Mouse (Mus musculus) erythroid progenitor cell, adult 5-6 weeks (primary cell): ENCODE measurements around the gene Mesd. TPM values are rescaled to one million over a fixed set of nuclear protein-coding genes. Genes with fewer than 3 reads are reported as not detected.

Experiments used
- ATAC-seq: replicated peaks from 2 replicates; pipeline ENCODE4 v1.8.0; 2016; ENCODE audit warnings: moderate number of reproducible peaks, mild to moderate bottlenecking, moderate TSS enrichment, inconsistent platforms; ENCODE audit not compliant: poor library complexity, low FRiP score, severe bottlenecking
- total RNA-seq, 2 experiments: library from RNA; stranded (forward) in 1 of 2; stranded (reverse) in 1 of 2; fragments of 150-400 nt in 1 of 2; fragments of 186-747, 209-891 nt in 1 of 2; gene quantifications; 2 replicates each; pipeline versions ENCODE4 v1.2.3 to v1.2.4; 2015 to 2017; ENCODE audit warnings: low replicate concordance in 2 of 2

The Mesd gene
- total RNA-seq, 2 experiments from 2014 or later, result 25.2 to 33.7 TPM

DNA sequence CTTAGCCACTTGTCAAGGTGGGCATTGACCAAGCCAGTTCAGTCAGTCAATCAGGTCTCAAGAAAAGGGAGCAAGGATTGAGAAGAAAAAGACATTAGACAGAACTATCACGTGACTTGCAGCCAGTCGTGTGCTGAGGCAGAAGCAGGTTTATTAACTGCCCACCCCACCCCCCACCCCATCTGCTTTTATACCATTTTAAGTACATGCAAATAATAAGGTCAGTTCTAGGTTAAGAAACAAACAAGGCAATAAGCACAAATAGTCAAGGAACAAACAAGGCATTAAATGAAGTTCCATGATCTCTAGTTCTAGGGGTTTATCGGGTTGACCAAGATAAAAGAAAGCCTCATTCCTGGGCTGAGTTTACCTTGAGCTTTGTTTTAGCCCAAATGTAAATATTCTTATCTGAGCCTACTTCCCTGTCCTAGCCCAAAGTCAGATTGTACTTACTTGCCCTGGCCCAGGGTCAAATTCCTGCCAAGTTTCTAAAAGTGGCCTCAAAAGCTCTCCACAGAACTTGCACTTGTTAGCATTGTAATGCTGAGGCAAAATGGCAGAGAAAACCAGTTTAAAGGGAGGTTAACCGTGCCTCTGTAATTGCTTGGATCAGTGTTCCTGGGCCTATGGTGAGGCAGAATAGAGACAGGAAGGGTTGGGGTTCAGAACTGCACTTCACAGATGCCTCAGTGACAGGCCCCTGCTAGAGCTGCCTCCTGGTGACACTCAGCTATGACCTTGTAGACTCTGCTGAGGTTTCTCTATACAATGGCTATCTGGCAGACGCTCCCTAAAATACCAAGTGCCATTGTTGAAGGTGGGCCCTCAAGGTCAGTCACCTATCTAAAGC lies 18.3 kb downstream of the Mesd start:
- no peak for ATAC-seq

DNA sequence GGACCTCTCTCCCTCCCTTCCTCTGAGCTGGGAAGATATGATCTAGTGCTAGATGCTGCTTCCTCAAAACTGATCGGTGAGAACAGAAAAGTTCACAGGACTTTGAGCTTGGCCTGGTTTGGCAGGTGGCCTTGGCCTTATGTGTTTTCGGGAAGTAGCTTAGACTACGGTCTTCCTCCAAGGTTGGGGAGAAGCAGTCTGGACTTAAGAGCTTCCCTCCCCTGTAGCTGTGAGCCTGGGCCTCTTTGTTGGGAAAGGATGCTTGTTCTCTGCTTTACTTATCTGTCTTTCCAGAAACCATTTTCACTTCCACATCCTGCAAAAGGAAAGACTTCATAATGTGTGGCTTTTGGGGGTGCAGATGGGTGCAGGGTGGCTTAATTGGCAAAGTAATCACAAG lies 20.6 kb downstream of the Mesd start:
- no peak for ATAC-seq

DNA sequence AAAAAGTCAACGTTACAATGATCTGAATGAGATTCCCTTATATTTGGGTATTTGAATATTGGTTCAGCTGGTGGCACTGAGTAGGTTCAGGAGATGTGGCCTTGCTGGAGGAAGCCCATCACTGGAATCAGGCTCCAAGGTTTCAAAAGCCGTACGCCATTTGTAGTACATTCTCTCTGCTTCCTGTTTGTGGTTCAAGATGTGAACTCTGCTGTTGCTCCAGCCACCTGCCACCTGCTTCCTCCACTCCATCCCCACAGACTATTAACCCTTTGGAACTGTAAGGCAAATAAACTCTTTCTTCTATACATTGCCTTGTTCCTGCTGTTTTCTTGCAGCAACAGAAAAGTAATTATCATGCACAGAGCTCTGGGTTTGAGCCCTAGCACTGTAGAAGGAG lies 27.6 kb downstream of the Mesd start:
- no peak for ATAC-seq

DNA sequence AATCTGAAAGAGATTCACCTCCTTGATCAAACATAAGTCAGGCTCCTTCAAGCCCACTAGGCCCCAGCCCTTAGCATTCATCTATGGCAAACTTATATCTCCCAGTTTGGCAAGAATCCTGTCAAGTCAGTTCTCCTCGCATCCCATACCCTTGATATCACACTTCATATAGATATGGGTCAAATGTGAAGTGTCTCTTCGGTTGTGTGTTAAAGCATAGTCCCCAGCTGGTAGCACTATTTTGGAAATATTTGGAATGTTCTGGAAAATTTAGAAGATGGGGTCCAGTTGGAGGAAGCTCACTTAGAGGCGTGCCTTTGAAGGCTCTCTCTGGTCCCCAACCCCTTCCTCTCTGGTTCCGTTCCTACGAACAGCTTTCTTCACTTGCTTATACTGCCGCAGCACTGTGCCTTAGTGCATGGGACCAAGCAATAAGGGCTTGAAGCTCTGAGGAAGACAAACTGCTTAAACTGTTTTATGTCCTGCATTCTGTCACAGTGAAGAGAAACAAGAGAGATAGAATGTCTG lies 29.2 kb downstream of the Mesd start:
- ATAC-seq, result no peak

DNA sequence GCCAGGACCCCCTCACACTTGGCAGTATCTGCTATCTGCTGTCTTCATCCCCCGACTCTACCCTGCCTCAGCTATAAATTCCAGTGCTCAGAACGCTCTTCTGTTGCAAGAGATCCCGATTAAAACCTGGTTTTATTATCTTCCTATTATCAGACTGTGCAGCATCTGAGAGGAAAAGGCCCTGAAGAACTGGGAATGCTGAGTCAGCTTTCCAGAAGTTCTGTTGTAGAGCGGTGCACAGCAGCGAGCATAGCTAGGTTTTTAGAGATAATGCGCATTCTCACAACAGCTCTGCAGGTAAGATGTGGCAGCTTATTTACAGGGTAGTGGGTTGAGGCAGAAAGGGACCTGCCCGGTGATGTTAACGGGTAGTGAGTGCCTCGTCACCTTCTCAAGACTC lies 29.7 kb downstream of the Mesd start:
- 0 out of 2 replicates have a peak, but pooled peaks have one; percentile 25 for ATAC-seq

DNA sequence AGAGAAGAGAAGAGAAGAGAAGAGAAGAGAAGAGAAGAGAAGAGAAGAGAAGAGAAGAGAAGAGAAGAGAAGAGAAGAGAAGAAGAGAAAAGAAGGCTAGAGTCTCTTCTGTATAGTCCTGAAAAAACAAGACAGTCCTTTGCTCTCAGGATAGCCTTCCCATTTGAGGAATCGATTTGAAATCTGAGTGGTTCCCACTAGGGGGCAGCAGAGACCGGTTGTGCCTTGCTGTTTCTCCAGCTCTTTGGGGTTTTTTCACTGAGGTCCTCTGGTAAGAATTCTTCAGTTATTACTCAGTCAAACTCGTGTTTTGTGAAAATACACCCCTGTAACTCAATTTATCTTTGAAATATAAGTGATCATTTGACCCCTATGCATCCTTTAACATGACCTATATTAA lies 30.3 kb downstream of the Mesd start:
- peak; percentile 84 for ATAC-seq

DNA sequence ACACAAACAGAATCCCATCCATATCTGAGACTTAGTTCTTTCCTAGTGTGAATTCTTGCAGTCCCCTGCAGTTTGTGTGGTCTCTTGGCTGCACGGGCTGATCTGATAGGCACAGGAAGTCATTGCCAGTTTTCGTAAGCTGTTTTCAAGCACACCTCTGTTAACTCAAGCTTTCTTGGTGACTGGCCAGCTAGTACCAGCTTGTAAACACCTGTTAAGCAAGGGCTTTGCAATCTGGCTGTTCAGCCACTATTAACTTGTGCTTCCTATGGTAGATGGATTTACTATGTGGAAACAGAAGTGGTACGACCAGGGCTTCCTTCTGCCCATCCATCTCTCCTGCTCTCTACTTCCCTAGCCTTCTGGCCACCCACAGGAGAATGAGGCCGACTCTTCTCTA lies 36.0 kb downstream of the Mesd start:
- ATAC-seq, result no peak

DNA sequence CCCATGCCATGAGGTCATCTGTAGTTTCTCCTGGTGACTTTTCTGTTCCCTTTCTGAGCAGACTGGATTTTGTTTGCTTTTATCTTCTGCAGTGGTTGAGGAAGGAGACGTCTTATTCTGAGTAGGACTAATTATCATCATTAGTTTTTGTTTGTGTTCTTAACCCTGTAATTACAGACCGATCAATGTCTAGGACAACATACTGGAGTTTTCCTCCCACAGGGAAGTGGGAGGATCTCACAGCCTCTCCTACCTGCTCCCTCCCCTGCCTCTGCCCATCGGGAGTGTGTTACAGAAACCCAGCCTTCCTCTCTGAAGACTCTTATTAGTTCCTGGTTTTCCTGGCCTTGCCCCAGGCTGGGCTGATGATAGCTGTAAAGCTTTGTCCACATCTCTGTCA lies 37.4 kb downstream of the Mesd start:
- ATAC-seq, result no peak

DNA sequence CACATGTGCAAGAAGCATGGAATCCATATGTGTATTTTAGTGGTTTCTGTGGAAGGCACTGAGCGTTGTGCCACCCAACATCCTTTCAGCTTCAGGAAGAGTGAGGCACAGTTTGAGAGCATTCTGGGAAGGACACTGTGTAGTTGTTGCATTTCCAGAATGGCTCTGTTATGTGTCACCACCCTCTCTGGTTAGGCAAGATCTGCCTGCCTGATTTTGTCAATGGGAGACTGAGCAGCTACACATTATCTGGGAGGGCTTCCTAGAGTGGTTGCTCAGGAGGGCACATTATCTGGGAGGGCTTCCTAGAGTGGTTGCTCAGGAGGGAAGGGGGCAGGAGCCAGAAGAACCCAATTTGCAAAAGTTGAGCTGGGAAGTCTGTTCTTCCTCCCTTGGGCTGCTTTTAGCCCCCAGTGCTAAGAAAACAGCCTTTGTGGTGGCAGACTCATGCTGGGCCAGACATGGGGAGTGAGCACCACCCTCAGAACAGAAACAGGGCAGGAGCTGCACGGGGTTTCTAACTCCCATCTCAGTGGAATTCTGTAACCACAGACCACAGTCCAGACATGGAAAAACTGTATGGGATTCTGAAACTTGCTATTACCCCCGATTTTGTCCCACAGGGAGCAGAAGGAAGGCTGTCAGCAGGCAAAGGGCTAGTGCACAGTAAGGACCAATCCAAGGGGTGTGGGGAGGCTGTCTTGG lies 54.9 kb downstream of the Mesd start:
- ATAC-seq, result no peak

DNA sequence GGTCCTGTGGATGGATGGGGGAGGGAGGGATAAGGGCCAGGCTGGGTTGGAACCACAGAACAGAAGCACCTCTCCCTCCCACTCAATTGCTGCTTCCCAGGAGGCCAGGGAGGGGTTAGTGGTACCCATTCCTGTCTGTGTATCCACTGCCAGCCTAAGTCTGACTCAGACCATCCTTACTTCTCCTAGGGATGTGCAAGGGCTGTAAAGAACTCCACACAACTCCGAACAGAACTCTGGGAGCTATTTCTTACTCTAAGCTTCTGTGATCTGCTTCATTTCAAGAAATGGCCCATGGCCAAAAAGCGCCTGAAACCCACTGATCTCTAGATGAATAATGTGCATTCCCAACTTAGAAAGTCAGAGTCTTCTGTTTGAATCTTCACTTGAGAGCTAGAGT lies 55.9 kb downstream of the Mesd start:
- no peak for ATAC-seq

DNA sequence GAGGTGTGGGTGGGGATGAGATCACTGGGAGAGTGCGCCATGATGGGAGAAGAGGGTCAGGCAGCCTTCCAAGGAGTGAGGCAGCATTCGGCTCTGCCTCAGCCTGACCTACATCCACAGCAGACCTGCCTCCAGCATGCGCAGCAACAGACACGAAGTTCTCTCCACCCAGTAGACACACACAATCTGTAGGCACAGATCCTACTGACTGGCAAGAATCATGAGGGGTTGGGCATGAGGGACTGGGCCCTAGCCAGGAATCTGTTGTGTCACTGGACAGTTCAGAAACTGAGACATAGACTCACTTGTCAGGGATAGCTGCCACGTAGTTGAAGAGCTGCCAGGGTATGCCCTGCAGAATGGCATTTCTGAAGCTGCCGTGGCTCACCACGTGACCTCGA lies 57.4 kb downstream of the Mesd start:
- no peak for ATAC-seq

DNA sequence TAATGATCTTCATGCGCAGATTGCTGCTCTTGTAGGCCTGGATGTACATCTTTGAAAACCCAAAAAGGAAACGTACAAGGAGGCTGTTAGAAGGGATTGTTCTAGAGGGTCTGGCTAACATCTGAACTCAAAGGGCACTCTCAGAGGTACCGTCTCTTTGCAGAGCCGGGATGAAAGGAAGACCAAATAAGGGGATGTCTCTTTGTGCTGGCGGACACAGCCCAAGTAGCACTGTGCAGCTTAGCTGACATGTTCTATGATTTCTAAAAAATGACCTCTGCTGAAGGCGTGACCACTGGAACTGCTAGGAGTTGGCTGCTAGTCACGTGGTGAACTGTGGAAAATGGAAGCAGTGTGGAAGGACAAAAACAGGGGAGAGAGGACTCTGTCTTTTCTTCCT lies 64.5 kb downstream of the Mesd start:
- no peak for ATAC-seq

DNA sequence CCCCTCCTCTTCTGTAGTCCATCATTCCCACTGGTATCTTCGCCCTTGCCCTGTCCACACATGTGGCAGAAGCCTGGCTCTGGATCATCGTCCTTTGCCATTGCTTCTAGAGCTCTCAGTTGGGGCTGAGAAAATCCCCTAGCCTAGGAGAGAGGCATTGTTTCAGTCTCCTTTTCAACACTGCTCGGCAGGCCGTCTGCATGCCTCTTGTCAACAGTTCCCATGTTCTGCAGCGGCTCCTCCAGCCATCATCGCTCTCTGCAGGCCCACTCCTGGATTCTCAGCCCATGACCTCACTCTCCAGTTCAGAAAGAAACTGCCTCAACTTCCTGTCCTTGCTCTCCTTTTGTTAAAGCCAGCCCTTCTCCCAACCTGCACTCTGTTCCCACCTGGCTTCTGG lies 65.4 kb downstream of the Mesd start:
- no peak for ATAC-seq

Other genes with a start within 250 kb of the Mesd start
- gene Il16, start 138.7 kb upstream of the Mesd start, total RNA-seq (2015; ENCODE audit: low replicate concordance), result 5.9 and 9.7 TPM in 2 replicates
- gene Il16, start 138.7 kb upstream of the Mesd start, total RNA-seq (2017; ENCODE audit: low replicate concordance), result 12.5 and 16.0 TPM in 2 replicates
- gene Cfap161, start 89.6 kb upstream of the Mesd start, total RNA-seq (2015; ENCODE audit: low replicate concordance), result not detected in 2 replicates
- gene Cfap161, start 89.6 kb upstream of the Mesd start, total RNA-seq (2017; ENCODE audit: low replicate concordance), result not detected in 2 replicates
- gene Tlnrd1, start 161 bp upstream of the Mesd start, total RNA-seq (2015; ENCODE audit: low replicate concordance), result 28.8 and 36.9 TPM in 2 replicates
- 19.2 and 25.7 TPM in 2 replicates for gene Tlnrd1, start 161 bp upstream of the Mesd start, total RNA-seq (2017; ENCODE audit: low replicate concordance)
- gene Cemip, start 202.0 kb downstream of the Mesd start, total RNA-seq (2015; ENCODE audit: low replicate concordance), result not detected in 2 replicates
- gene Cemip, start 202.0 kb downstream of the Mesd start, total RNA-seq (2017; ENCODE audit: low replicate concordance), result 0.13 TPM in 1 of 2 replicates, not detected in the other